Mouse (Mus musculus) bone marrow macrophage, adult 2 months (primary cell): ENCODE data around the gene Gid4. TPM values are rescaled to one million over a fixed set of nuclear protein-coding genes. Genes with fewer than 3 reads are reported as not detected.

ENCODE experiments used
- H3K27ac ChIP-seq: 2 replicates; pipeline ENCODE4 v1.5.1; 2012; ENCODE audit warnings: low read depth, low read length; ENCODE audit not compliant: insufficient read depth
- H3K4me1 ChIP-seq: 2 replicates; pipeline ENCODE4 v1.6.1; 2012; ENCODE audit warnings: low read length; ENCODE audit not compliant: control insufficient read depth, insufficient read depth
- H3K4me3 ChIP-seq: 2 replicates; pipeline ENCODE4 v1.5.1; 2012; ENCODE audit warnings: mild to moderate bottlenecking, low read length, moderate library complexity; ENCODE audit not compliant: insufficient read depth
- CTCF ChIP-seq: IDR thresholded peaks from 2 replicates; pipeline ENCODE4 v1.5.1; 2012; ENCODE audit warnings: low read depth, mild to moderate bottlenecking, low read length, moderate library complexity
- POLR2A ChIP-seq: IDR thresholded peaks from 2 replicates; pipeline ENCODE4 v1.6.1; 2012; ENCODE audit warnings: mild to moderate bottlenecking, low read depth, low read length, borderline replicate concordance
- polyA plus RNA-seq: library from polyadenylated mRNA; stranded (reverse); fragments of >200 nt; gene quantifications from 2 replicates; pipeline ENCODE4 v1.2.4, GENCODE M21; 2012; ENCODE audit not compliant: missing spikeins, insufficient read depth, insufficient read length

Gene Gid4
- polyA plus RNA-seq, 1 experiment, result 13.6 TPM

- H3K4me3 ChIP-seq, result no peak overlapping the region
- no peaks in the 10 kb centered on the region for H3K4me1 ChIP-seq
- no peak overlapping the region for H3K27ac ChIP-seq
- TF ChIP-seq POLR2A, result no peak
- TF ChIP-seq CTCF, result no peak
These were observed 25.6 kb upstream of the Gid4 start for GRCm38 (mm10) chr11:60391346-60391745.

- no peak for TF ChIP-seq CTCF
- TF ChIP-seq POLR2A, result no peak
- H3K4me1 ChIP-seq, result no peaks in the 10 kb centered on the region
- no peak overlapping the region for H3K27ac ChIP-seq
- no peak overlapping the region for H3K4me3 ChIP-seq
These were observed 20.4 kb upstream of the Gid4 start for GRCm38 (mm10) chr11:60396546-60396945.

- no peak for TF ChIP-seq CTCF
- no peak overlapping the region for H3K27ac ChIP-seq
- no peak overlapping the region for H3K4me3 ChIP-seq
- H3K4me1 ChIP-seq, result no peaks in the 10 kb centered on the region
These were observed 19.8 kb upstream of the Gid4 start for GRCm38 (mm10) chr11:60397172-60397571.

GRCm38 (mm10) chr11:60406606-60407005 lies 10.3 kb upstream of the Gid4 start:
- Histone ChIP-seq H3K4me1 (no peaks in the 10 kb centered on the region), H3K27ac (no peak overlapping the region), H3K4me3 (no peak overlapping the region)
- TF ChIP-seq CTCF, result no peak
- TF ChIP-seq POLR2A, result no peak

- TF ChIP-seq CTCF (no peak), POLR2A (no peak)
- peaks cover 12% of the 10 kb centered on the region for H3K4me1 ChIP-seq
- H3K27ac ChIP-seq, result no peak overlapping the region
- H3K4me3 ChIP-seq, result no peak overlapping the region
These were observed 4.8 kb upstream of the Gid4 start for GRCm38 (mm10) chr11:60412173-60412572.

- H3K4me1 ChIP-seq, result peaks cover 12% of the 10 kb centered on the region
- H3K4me3 ChIP-seq, result no peak overlapping the region
These were observed 4.0 kb upstream of the Gid4 start for GRCm38 (mm10) chr11:60412921-60413320.

GRCm38 (mm10) chr11:60416590-60416962 lies 369 bp upstream of the Gid4 start:
- Histone ChIP-seq H3K4me1 (peaks cover 20% of the 10 kb centered on the region), H3K27ac (no peak overlapping the region), H3K4me3 (peak overlapping the region; percentile 73)
- TF ChIP-seq POLR2A (no peak), CTCF (no peak)

More at GRCm38 (mm10) chr11:60412921-60413320, 4.0 kb upstream of the Gid4 start:
- H3K27ac ChIP-seq, result no peak overlapping the region
- no peak for TF ChIP-seq POLR2A
- no peak for TF ChIP-seq CTCF

- Histone ChIP-seq H3K27ac (peak within 1 kb of the TSS; percentile 52), H3K4me3 (peak within 1 kb of the TSS; percentile 81), H3K4me1 (peaks cover 20% of the 10 kb centered on the region)
- TF ChIP-seq CTCF, result no peak
- no peak for TF ChIP-seq POLR2A
These were observed 950 bp downstream of the Gid4 start, which contains the start of gene Atpaf2 for GRCm38 (mm10) chr11:60417717-60418472. Gene Atpaf2, minus strand, starts transcription at chr11:60418457.

- Histone ChIP-seq H3K27ac (no peak overlapping the region), H3K4me1 (peaks cover 20% of the 10 kb centered on the region), H3K4me3 (peak overlapping the region; percentile 81)
- TF ChIP-seq POLR2A (no peak), CTCF (no peak)
These were observed 1.5 kb downstream of the Gid4 start for GRCm38 (mm10) chr11:60418473-60418803.

GRCm38 (mm10) chr11:60422046-60422668 lies 5.2 kb downstream of the Gid4 start:
- peaks cover 8% of the 10 kb centered on the region for H3K4me1 ChIP-seq
- H3K4me3 ChIP-seq, result no peak overlapping the region
- no peak overlapping the region for H3K27ac ChIP-seq
- no peak for TF ChIP-seq POLR2A
- TF ChIP-seq CTCF, result no peak

GRCm38 (mm10) chr11:60423006-60423405 lies 6.1 kb downstream of the Gid4 start:
- Histone ChIP-seq H3K4me3 (no peak overlapping the region), H3K27ac (no peak overlapping the region), H3K4me1 (peaks cover 8% of the 10 kb centered on the region)
- no peak for TF ChIP-seq POLR2A
- no peak for TF ChIP-seq CTCF
